Mouse (Mus musculus): ENCODE results near the gene Pde4d.

Gene Pde4d

DNA sequence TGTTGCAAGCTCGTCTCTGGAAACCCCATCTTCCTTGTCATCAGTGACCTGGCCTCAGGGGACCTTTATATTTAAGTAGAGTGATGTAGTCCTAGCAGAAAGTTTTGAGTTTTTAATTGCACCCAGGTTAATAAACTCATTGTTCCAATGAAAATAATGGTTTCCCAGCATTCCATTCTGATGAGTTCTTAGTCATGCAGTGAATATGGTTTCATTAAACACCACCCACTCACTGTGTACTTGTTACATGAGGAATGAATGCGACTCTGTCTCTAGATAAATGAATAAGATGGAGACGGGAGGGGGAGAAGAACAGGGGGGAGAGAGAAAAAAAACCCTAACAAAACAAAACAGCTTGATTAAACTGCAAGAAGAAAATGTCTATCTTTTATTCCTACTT is 148.9 kb downstream of the Pde4d start:
- DNase-seq (ENCODE audit: low spot score in 2 of 2) = no peak

DNA sequence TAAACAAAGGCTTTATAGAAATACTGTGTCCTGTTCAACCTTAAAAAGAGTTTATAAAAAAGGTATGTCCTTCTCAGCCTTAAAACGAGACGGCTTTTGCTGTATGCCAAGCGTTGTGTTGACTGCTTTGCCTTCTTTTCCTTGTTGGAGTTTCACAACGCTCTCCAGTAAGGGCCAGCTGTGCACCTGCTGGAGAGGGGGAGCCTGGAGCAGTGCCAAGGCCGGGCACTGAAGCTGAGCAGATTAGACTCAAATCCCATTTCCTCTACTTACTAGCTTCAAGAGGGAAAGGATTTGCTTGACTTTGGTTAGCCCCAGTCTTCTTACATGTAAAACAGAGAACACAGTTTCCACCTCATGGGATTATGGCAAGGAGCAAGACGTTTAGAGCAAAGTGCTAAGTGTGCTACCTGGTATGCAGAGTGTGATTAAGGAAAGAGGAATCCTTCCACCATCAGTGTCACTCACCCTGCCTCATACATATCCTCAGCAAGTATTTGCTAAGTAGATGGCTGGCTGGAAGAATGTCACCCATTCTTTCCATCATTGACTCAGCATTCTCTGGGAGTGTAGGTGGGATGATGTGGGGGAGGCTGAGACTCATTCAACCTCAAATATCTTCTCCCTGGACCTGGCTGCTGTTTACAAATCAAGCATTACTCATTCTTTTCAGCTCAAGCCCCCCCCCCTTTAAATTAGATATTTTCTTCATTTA is 149.6 kb downstream of the Pde4d start:
- no peak for DNase-seq (ENCODE audit: low spot score in 2 of 2)

DNA sequence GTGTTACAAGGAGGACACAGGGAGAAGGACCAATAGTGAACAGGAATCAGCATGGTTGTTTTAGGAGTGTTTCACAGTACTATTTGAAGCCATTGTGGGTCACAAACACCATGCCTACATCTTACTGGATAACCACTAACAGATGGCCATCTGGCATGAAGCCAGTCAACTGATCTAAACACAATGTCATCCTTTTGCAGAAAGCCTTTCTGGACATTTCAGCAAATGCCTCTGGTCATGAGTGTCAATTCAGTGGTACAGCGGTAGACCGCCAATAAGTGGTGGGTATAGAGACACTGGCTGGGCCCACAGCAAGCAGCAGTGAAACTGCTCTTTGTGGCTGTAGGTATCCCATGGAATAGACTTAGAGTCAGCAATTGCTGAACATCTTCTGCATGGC is 151.3 kb downstream of the Pde4d start:
- DNase-seq (ENCODE audit: low spot score in 2 of 2) = no peak

DNA sequence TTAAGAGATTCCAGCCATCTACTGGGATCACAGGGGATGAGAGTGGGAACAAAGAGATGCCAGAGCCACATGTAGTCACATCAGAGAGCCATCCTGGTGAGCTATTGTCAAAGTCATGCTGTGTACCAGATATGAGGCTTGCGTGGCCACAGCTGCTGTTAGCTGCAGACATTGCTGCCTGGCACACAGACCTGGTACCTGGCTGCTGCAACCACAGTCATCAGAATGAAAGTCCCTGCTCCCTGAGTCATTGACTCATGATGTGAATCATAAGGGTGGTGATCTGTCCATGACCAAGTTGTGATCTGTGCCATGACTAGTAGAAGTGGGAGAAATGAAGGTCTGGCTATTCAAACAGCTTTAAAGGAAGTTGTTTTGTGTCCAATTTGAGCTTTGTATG is 153.8 kb downstream of the Pde4d start:
- DNase-seq (ENCODE audit: low spot score in 2 of 2) = no peak

DNA sequence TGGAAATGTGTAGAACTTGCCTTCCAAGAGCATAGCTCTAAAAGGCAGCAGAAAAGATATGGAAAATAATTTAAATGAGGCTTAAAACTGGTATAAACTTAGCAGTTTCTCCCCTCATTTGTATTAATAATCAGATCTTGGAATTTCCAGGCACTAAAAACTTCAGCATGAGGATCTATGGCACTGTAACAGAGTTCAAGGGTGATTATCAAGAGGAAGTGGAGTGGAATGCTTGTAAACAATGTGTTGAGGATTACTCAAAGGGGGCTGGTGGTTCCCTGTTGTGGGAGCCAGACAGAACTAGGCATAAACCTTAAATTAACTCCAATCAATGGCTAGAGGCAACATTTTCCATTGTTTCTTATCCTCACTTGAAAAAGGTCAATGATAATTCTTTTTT is 154.5 kb downstream of the Pde4d start:
- DNase-seq (ENCODE audit: low spot score in 2 of 2) = no peak

DNA sequence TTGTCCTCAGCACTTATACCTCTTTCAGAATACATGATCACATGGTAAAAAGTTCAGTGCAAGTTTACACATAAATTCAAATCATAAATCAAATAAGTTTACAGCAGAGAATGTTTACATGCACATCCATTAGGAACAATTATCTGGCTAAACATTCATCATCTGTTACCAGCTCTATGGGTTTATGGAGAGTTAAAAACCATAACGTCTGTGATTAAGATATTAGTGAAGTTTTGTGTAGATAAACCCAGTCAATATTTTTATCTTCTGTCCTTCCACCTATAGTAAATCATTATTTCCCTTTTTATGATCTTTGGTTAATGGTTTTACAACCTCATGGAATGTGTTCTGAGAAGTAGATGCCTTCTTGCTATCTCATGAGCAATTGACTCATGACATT is 168.5 kb downstream of the Pde4d start:
- no peak for DNase-seq (ENCODE audit: low spot score in 2 of 2)

DNA sequence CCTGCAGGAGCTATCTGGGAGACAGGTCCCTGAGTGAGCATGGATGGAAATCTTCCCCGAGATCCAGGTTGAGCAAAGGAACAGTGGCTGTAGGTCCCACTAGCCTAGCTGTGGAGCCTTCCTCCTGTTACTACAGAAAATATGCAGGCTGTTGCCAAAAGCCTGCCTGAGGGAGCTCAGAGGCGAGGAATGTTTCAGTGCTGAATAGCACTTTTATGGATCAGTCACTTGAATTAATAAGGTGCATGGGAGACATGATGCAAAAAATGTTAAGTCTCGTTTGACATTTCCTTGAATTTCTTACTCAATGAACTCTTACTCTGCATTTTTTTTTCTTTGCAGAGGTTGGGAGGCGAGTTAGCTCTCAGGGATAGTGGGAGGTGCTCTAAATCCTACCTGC is 172.9 kb downstream of the Pde4d start:
- no peak for DNase-seq (ENCODE audit: low spot score in 2 of 2)

DNA sequence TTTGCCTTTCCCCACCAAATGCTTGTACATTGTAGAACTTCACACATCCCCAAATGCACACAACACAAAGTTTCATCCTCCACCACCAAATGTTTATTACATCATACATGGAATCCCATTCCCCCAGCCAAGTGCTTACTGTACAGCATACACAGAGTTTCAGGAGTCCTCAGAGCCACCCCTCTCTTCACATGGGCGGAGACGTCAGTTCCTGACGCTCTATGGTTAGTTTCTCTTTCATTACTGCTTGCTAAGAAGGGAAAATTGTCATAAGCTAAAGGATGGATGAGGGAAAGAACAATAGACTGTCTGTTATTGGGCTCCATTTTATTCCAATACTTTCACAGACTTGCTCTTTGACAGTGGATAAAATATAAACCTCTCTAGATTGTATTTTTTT is 174.2 kb downstream of the Pde4d start:
- DNase-seq (ENCODE audit: low spot score in 2 of 2) = no peak

DNA sequence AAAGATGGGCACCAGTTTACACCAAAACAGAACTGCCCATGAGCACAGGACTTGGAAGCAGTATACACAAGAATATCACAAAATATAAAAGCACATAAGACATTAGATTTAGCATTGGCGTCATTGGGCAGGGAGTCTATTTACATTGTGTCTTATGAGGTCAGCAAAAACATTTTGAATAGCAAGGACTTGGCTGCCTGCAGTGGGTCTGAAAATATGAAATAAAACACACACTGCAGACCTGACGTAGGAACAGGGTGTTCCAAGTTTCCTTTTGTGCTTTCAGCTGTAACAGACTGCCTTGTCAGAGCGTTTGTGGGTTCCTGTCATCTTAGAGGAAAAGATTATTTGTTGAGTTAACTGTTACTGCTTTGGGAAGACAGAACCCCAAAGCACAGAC is 176.4 kb downstream of the Pde4d start:
- no peak for DNase-seq (ENCODE audit: low spot score in 2 of 2)

DNA sequence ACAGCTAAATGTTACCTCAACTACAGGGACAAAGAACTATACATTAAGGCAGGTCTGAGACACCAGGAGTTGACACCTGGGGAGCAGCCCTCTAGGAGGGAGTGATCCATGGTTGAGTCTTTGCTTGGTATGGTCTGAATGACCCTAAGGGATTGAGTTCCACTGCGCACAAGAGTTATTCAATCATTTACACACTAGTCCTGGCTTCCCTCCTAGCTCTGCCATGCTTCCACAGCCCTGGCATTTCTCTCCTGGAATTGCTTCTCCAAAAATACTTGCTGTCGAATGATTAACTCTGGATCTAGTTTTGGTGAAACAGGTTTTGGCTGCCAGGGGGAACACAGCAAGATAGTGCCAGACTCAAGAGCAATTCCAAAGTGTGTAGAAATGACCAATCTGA is 178.8 kb downstream of the Pde4d start:
- no peak for DNase-seq (ENCODE audit: low spot score in 2 of 2)

DNA sequence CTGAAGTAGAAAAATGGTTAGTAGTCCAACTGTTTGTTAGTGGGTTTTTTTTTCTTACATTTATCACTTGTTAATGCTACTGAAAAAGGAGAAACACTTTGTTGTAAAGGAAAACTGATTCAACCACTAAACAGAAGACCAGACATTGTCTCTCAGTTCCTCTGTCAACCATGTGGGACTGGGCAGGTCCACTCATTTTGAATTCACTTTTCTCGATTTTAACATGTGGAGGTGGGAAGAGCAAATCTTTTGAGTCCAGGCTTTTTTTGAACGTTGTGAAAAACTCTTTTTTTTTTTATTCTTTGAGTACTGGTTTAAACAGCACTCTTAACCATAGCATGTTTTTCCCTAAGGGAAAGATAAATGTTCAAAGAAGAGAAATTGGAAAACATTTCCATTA is 180.8 kb downstream of the Pde4d start:
- no peak for DNase-seq (ENCODE audit: low spot score in 2 of 2)

DNA sequence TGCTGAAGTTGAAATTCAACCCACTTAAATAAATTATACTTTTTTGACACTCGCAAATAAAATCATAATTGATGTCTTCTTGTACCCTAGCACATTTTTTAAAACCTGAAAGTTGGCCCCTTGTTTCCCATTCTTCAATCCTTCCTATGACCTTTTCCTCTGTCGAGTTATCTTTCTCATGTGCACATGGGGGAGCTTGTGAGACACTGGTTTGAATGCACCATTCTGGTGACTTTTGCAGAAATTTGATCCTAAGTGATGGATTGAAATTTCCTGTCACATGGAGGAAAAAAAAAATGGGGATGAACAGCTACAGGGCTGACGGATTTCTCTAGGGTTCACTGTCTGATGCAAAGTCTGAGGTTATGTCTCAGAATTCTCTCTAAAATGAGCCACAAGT is 181.5 kb downstream of the Pde4d start:
- DNase-seq (ENCODE audit: low spot score in 2 of 2) = no peak

DNA sequence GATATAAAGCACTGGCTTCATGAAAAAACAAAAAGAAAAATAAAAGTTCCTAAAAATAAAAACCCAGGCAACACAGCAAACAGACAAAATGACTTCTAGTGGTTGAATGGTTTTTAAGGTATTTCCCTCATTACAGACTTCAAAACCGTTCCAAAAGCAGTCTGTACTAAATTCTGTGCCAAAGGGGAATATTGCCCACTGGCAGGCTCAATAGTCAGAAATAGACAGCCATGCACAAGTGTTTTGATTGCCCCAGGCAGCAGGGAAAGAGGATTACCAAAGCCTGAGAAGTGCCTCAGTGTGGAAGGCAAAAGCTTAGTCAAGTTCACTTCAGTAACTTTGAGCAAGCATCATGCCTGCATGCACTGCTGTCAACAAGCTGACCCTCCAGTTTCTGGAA is 186.8 kb downstream of the Pde4d start:
- DNase-seq (ENCODE audit: low spot score in 2 of 2) = no peak

DNA sequence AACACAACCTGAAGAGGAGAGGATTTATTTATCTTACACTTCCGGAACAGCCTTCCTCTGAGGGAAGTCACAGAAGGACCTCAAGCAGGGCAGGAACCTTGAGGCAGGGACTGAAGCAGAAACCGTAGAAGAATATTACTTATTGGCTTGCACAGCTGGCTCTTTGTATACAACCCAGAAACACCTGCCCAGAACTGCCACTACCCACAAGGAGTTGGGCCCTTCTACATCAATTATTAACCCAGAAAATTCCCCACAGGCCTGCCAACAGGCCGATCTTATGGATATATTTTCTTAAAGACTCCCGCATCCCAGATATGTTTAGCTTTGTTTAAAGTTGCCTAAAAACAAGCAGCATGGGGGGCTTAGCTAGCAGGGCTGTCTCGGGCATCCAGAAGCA is 192.5 kb downstream of the Pde4d start:
- no peak for DNase-seq (ENCODE audit: low spot score in 2 of 2)

DNA sequence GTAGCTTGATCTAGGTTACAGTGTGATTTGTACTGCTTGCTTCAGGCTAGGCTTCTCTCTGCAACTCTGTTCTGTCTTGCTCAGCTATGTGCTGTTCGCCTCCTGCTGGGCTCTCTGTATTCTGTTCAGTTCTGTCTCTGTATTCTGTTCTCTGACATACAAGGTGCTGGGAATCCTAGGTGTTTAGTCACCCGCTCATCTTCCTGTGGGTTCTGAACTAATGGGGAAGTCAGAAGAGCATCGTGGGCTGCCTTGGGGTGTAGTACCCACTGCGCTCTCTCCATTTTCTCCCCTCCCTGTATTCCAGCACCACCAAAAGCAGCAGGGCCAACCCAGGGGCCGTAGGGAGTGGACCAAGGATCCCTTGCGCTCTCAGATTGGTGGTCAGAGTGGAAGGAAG is 197.1 kb downstream of the Pde4d start:
- no peak for DNase-seq (ENCODE audit: low spot score in 2 of 2)

DNA sequence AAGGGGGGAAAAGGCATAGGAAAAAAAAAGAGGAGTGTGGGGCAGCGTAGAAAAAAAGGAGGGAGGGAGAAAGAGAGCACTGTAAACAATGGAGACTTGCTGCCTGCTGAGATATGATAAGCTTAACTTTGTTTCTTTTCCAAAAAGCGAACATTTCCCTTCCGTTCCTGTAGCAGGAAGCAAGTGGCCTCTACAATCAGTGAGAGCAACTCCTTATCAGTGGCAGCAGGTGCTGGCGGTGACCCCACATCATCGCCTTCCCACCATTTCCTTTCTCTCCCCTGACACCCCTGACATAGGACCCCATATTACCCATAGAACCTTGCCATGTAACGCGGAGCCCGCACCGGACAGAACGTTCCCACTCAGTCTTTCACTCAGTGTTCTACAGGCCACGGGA is 197.5 kb downstream of the Pde4d start:
- no peak for DNase-seq (ENCODE audit: low spot score in 2 of 2)

DNA sequence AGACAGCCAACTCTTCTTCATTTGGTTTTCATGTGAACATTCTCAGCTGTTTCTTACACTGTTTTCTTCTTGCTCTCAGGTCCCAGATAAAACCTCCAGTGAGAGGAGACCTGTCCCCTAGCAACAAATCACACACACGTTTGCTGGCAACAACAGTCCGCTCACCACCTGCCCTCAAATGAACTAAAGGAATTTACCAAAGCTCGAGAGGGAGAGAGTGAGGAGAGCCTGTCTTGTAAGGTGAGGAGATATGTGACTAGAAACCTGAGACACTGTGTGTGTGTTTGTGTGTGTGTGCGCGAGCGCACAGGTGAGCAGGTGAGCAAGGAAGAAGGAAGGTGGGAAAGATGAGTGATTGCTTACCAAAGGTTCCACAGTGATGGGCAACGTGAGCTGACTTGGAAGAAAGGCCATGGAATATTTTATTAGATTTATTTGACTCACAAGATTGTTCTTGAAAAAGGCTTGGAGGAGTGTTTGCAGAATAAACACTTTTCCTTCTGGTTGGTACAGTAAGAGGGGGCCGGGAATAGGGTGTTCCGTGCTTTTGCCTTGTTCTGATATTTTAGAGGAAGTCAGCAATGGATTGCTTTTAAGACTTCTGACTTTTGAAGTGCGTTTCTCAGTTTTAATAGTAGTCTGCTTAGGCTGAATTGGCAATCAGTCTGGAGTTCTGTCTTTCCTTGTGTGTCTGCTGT is 204.4 kb downstream of the Pde4d start:
- DNase-seq (ENCODE audit: low spot score in 2 of 2) = no peak

DNA sequence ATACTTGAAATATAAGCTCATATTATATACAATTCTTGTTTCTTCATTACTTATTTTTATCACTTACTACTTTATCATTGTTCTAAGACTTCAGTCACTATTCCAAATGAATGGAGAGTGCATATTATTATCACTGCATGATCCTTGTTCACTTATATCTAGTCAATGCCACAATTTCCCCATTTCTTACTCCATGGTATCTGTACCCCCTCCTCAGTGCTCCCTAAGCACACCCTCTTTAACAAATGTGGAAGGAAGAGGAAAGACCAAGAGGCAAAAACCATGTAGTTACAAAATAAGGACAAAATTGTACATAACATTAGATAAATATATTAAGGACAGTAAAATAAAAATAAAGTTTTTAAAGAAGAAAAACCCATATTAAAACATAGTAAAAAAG is 216.8 kb downstream of the Pde4d start:
- DNase-seq (ENCODE audit: low spot score in 2 of 2) = no peak

DNA sequence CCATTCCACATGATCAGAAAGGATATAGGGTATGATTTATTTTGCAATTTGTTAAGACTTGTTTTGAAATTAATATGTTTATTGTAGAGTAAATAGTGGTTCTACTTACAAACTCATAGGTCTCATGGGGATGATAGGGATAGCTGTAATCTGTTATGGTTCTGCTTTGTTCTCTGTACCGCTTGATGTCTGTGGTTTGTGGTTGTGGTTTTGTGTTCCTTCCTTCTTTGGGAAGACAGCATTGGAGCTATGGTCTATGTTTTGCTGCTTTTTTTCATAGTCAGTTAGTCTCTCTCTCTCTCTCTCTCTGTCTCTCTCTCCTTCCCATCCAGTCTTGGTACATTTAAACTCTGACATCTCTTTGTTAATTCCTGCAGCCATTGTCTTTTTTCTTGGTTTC is 217.3 kb downstream of the Pde4d start:
- no peak for DNase-seq (ENCODE audit: low spot score in 2 of 2)

DNA sequence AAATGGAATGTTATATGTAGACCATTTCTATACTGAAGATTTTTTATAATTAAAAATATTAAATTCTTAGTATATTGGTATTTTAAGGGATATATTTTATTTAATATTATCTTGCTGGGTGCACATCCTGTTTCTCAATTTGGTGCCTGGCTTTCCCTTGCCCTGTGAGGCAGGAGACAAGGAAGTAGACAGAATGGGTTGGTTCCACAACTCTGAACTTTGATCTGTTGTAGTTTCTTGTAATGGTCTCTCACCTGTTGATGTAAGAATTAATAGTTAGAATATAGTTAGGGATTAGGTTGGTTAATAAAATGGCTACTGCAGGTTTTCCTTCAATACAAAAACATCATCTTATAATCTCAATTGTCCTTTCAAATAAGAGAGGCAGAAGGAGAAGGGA is 227.3 kb downstream of the Pde4d start:
- no peak for DNase-seq (ENCODE audit: low spot score in 2 of 2)

DNA sequence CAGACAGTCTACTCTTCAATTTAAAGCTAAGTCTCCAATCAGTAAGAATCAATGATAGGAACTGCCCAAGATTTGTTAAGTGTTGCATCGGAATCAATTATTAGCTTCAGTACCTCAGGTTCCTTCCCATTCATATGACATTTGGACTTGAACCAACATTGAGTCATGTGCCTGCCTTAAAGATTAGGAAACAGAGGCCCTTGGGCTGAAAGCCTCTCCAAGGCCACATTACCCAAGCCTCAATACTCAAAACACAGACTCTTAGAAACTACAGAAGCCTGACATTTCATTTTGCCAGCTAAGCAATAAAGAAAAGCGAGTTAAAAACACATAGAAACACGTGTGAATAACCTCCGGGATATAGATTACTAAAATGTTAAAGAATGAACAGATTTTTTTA is 233.3 kb downstream of the Pde4d start:
- no peak for DNase-seq (ENCODE audit: low spot score in 2 of 2)

DNA sequence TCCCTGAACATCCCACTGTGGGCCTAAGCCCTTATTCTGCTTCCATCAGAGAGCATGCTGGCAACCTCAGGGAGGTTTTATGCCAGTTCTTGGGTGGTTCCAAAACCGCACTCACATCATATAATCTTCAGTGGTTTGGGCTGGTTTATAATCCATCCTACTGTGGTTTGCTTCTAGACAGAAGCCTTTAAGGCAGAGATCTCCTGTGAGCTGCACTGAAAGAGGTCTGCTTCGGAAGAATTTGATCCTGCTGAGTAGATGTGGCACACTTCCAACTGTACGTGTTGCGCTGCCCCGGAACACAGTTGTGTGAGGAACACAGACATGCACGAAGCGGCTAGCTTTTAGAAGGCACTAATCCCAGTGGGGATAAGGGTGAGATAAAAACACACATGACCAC is 236.1 kb downstream of the Pde4d start:
- no peak for DNase-seq (ENCODE audit: low spot score in 2 of 2)

DNA sequence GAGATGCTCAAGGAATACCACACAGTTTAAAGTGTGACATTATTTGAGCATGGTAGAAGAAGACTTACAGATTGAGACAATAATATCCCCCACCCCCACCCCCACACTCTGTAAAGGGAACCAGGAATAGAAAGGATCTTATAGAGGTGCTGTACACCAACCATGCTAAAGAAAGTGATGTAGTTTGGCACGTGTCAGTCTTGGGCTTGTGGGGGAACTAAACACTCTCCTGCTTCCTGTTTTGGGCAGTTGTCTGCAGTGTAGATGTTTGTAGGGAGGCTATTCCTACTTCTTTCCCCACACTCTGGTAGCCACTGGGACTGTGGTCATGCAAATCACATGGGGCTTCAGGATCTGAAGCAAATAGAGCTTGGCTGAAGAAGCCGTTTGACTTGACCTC is 236.5 kb downstream of the Pde4d start:
- no peak for DNase-seq (ENCODE audit: low spot score in 2 of 2)

DNA sequence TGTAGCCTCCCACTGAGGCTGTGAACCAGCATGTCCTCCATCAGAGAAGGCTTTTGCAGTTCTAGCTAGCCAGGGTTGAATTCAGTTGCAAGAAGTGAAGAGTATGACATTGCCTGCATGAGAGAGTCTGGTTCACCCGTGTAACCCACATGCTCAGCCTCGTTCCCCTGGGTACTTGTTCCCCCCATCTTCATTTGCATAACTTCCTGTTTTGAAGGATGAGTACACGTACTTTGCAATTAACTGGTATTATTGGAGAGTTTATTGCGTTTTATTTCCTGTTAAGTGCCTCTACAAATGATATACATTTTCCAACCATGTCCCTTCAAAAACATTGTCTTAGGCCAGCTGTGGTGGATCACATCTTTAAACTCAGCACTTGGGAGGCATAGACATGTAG is 237.1 kb downstream of the Pde4d start:
- DNase-seq (ENCODE audit: low spot score in 2 of 2) = no peak

All from right cerebral cortex, postnatal 36 days (tissue).